ENCODE assay signal across 28 mouse cellular contexts in genomic region chr2:73763541-73763940, GRCm38 (mm10). TPM values are rescaled to one million over a fixed set of nuclear protein-coding genes. Genes with fewer than 3 reads are reported as not detected.
"Had no signal": no experiment of that assay in that cellular context is flagged by ENCODE, and none has a peak within 500 bp of the region (broad histone marks: within the 10 kb centered on the region; RNA-seq: fewer than 3 reads in every experiment).

No protein-coding gene starts in this region.

- H3K4me2 ChIP-seq: heart, embryonic 13.5 days; heart, embryonic 15.5 days; kidney, embryonic 15.5 days; limb, embryonic 13.5 days; limb, embryonic 15.5 days; liver, embryonic 12.5 days had no signal

- H3K27ac ChIP-seq: gastrocnemius, adult 2 months; heart, embryonic 10.5 days; heart, embryonic 13.5 days; heart, embryonic 15.5 days; hindbrain, postnatal 0 days; kidney, embryonic 15.5 days; kidney, postnatal 0 days; limb, embryonic 13.5 days; limb, embryonic 15.5 days; liver, embryonic 12.5 days; liver, embryonic 14.5 days had no signal

- ATAC-seq: hindbrain, postnatal 0 days; intestine, embryonic 16.5 days; liver, embryonic 12.5 days had no signal

- DNase-seq: gastrocnemius, adult 2 months; gastrocnemius, postnatal 10 days; gastrocnemius, postnatal 25 days; heart, adult 18-20 months; heart, postnatal 14 days; heart, postnatal 36 days; kidney, adult 11 months; kidney, adult 2 months; kidney, adult 9 months; kidney, postnatal 14 days; kidney, postnatal 36 days; layer of hippocampus, adult 9-11 months; layer of hippocampus, postnatal 36 days; left cerebral cortex, postnatal 4 days had no signal

- H3K9me3 ChIP-seq: heart, embryonic 10.5 days; heart, embryonic 13.5 days; heart, embryonic 15.5 days; kidney, embryonic 15.5 days; limb, embryonic 13.5 days; limb, embryonic 15.5 days; liver, embryonic 12.5 days had no signal

- H3K9ac ChIP-seq: heart, embryonic 13.5 days; heart, embryonic 15.5 days; kidney, embryonic 15.5 days; limb, embryonic 13.5 days; limb, embryonic 15.5 days; liver, embryonic 12.5 days; liver, embryonic 14.5 days had no signal

- H3K36me3 ChIP-seq: heart, embryonic 15.5 days; kidney, embryonic 15.5 days; limb, embryonic 13.5 days; limb, embryonic 15.5 days; liver, embryonic 12.5 days had no signal

- H3K27me3 ChIP-seq: heart, embryonic 13.5 days; heart, embryonic 15.5 days; kidney, embryonic 15.5 days; limb, embryonic 13.5 days; limb, embryonic 15.5 days; liver, embryonic 12.5 days had no signal

- H3K4me1 ChIP-seq: kidney, embryonic 15.5 days had no signal

- H3K4me3 ChIP-seq: gastrocnemius, adult 2 months; heart, embryonic 10.5 days; heart, embryonic 13.5 days; heart, embryonic 15.5 days; kidney, embryonic 15.5 days; limb, embryonic 13.5 days; limb, embryonic 15.5 days; liver, embryonic 12.5 days had no signal

RNA-seq across cellular contexts. Expression of gene Chn1, which starts 11.6 kb away (rescaled TPM):
- total RNA-seq: granulocyte monocyte progenitor cell, adult 5-6 weeks; hematopoietic stem cell, adult 5-6 weeks had no signal
- polyA plus RNA-seq: liver, adult 2 months had no signal
